Mouse (Mus musculus): ENCODE data around the gene Adamts14. TPM values are rescaled to one million over a fixed set of nuclear protein-coding genes. Genes with fewer than 3 reads are reported as not detected.

Gene Adamts14
- polyA plus RNA-seq, 1 experiment from 2014 or later, result 0.55 TPM

- ATAC-seq (ENCODE audit: insufficient number of reproducible peaks, low FRiP score, low TSS enrichment, low read depth) (no peak), DNase-seq (ENCODE audit: low spot score) (no peak)
- no peak overlapping the region for H3K9ac ChIP-seq (ENCODE audit: low read length)
- 46% methylated on average over 7 of the region's 7 CpGs for WGBS
- H3K9me3 ChIP-seq (ENCODE audit: control insufficient read depth, low read length), result no peaks in the 10 kb centered on the region
- no peaks in the 10 kb centered on the region for H3K4me1 ChIP-seq (ENCODE audit: control insufficient read depth, insufficient read depth, low read length)
- H3K27ac ChIP-seq (replicated peaks; ENCODE audit: low read depth, low read length), result no peak overlapping the region
- no peaks in the 10 kb centered on the region for H3K36me3 ChIP-seq (ENCODE audit: control insufficient read depth, insufficient read depth, low read length)
- H3K4me3 ChIP-seq (ENCODE audit: low read depth, low read length), result no peak overlapping the region
- peak overlapping the region; percentile 15; the same call in 1 of the 2 replicates for H3K4me2 ChIP-seq (ENCODE audit: low read depth, severe bottlenecking)
- no peaks in the 10 kb centered on the region for H3K27me3 ChIP-seq (ENCODE audit: control insufficient read depth, insufficient read depth, low read length)
Observed at GRCm38 (mm10) chr10:61176221-61176790, 96.9 kb downstream of the Adamts14 start.

GRCm38 (mm10) chr10:61175442-61176204 is 97.6 kb downstream of the Adamts14 start:
- no peak overlapping the region for H3K9ac ChIP-seq (ENCODE audit: low read length)
- H3K36me3 ChIP-seq (ENCODE audit: control insufficient read depth, insufficient read depth, low read length), result no peaks in the 10 kb centered on the region
- WGBS, result 10% methylated on average over 24 of the region's 24 CpGs
- no peaks in the 10 kb centered on the region for H3K27me3 ChIP-seq (ENCODE audit: control insufficient read depth, insufficient read depth, low read length)
- peak overlapping the region; percentile 15; the same call in 1 of the 2 replicates for H3K4me2 ChIP-seq (ENCODE audit: low read depth, severe bottlenecking)
- no peaks in the 10 kb centered on the region for H3K9me3 ChIP-seq (ENCODE audit: control insufficient read depth, low read length)
- H3K4me3 ChIP-seq (ENCODE audit: low read depth, low read length), result no peak overlapping the region
- DNase-seq (ENCODE audit: low spot score) (peak; percentile 69), ATAC-seq (ENCODE audit: insufficient number of reproducible peaks, low FRiP score, low TSS enrichment, low read depth) (no peak)
- no peaks in the 10 kb centered on the region for H3K4me1 ChIP-seq (ENCODE audit: control insufficient read depth, insufficient read depth, low read length)
- H3K27ac ChIP-seq (replicated peaks; ENCODE audit: low read depth, low read length), result no peak overlapping the region

- no peak overlapping the region for H3K4me3 ChIP-seq (ENCODE audit: low read depth, low read length)
- no peak for DNase-seq (ENCODE audit: low spot score)
- no peak overlapping the region for H3K9ac ChIP-seq (ENCODE audit: low read length)
- H3K9me3 ChIP-seq (ENCODE audit: control insufficient read depth, low read length), result no peaks in the 10 kb centered on the region
- no peak overlapping the region for H3K4me2 ChIP-seq (ENCODE audit: low read depth, severe bottlenecking)
- ATAC-seq (ENCODE audit: insufficient number of reproducible peaks, low FRiP score, low TSS enrichment, low read depth), result no peak
- WGBS, result 40% methylated on average over 13 of the region's 13 CpGs
- H3K36me3 ChIP-seq (ENCODE audit: control insufficient read depth, insufficient read depth, low read length), result no peaks in the 10 kb centered on the region
- H3K27me3 ChIP-seq (ENCODE audit: control insufficient read depth, insufficient read depth, low read length), result no peaks in the 10 kb centered on the region
- H3K4me1 ChIP-seq (ENCODE audit: control insufficient read depth, insufficient read depth, low read length), result no peaks in the 10 kb centered on the region
- H3K27ac ChIP-seq (replicated peaks; ENCODE audit: low read depth, low read length), result no peak overlapping the region
Observed at GRCm38 (mm10) chr10:61174711-61175441, 98.4 kb downstream of the Adamts14 start.

- WGBS, result 78% methylated on average over 4 of the region's 4 CpGs
Observed at GRCm38 (mm10) chr10:61172496-61172895, 100.7 kb downstream of the Adamts14 start.

GRCm38 (mm10) chr10:61171654-61172053 is 101.6 kb downstream of the Adamts14 start, which contains the start of gene Tbata:
Gene Tbata (plus strand): TSS chr10:61171954.
- Histone ChIP-seq H3K9me3 (ENCODE audit: control insufficient read depth, low read length) (no peaks in the 10 kb centered on the region), H3K9ac (ENCODE audit: low read length) (no peak within 1 kb of the TSS), H3K36me3 (ENCODE audit: control insufficient read depth, insufficient read depth, low read length) (no peaks in the 10 kb centered on the region), H3K27ac (replicated peaks; ENCODE audit: low read depth, low read length) (no peak within 1 kb of the TSS), H3K4me3 (ENCODE audit: low read depth, low read length) (no peak within 1 kb of the TSS), H3K4me1 (ENCODE audit: control insufficient read depth, insufficient read depth, low read length) (no peaks in the 10 kb centered on the region), H3K4me2 (ENCODE audit: low read depth, severe bottlenecking) (no peak within 1 kb of the TSS), H3K27me3 (ENCODE audit: control insufficient read depth, insufficient read depth, low read length) (no peaks in the 10 kb centered on the region)
- 62% methylated on average over 3 of the region's 3 CpGs for WGBS
- ATAC-seq (ENCODE audit: insufficient number of reproducible peaks, low FRiP score, low TSS enrichment, low read depth) (no peak), DNase-seq (ENCODE audit: low spot score) (no peak)

More at GRCm38 (mm10) chr10:61172496-61172895, 100.7 kb downstream of the Adamts14 start:
- H3K27ac ChIP-seq (replicated peaks; ENCODE audit: low read depth, low read length), result no peak overlapping the region
- DNase-seq (ENCODE audit: low spot score), result no peak
- H3K9ac ChIP-seq (ENCODE audit: low read length), result no peak overlapping the region
- H3K9me3 ChIP-seq (ENCODE audit: control insufficient read depth, low read length), result no peaks in the 10 kb centered on the region
- H3K4me2 ChIP-seq (ENCODE audit: low read depth, severe bottlenecking), result no peak overlapping the region
- H3K27me3 ChIP-seq (ENCODE audit: control insufficient read depth, insufficient read depth, low read length), result no peaks in the 10 kb centered on the region
- ATAC-seq (ENCODE audit: insufficient number of reproducible peaks, low FRiP score, low TSS enrichment, low read depth), result no peak
- H3K4me3 ChIP-seq (ENCODE audit: low read depth, low read length), result no peak overlapping the region
- H3K36me3 ChIP-seq (ENCODE audit: control insufficient read depth, insufficient read depth, low read length), result no peaks in the 10 kb centered on the region
- no peaks in the 10 kb centered on the region for H3K4me1 ChIP-seq (ENCODE audit: control insufficient read depth, insufficient read depth, low read length)

- ATAC-seq (ENCODE audit: insufficient number of reproducible peaks, low FRiP score, low TSS enrichment, low read depth), result no peak
- 78% methylated on average over 2 of the region's 2 CpGs for WGBS
- Histone ChIP-seq H3K4me1 (ENCODE audit: control insufficient read depth, insufficient read depth, low read length) (no peaks in the 10 kb centered on the region), H3K27ac (replicated peaks; ENCODE audit: low read depth, low read length) (no peak overlapping the region), H3K4me2 (ENCODE audit: low read depth, severe bottlenecking) (no peak overlapping the region), H3K9me3 (ENCODE audit: control insufficient read depth, low read length) (no peaks in the 10 kb centered on the region), H3K4me3 (ENCODE audit: low read depth, low read length) (no peak overlapping the region), H3K36me3 (ENCODE audit: control insufficient read depth, insufficient read depth, low read length) (no peaks in the 10 kb centered on the region), H3K9ac (ENCODE audit: low read length) (no peak overlapping the region), H3K27me3 (ENCODE audit: control insufficient read depth, insufficient read depth, low read length) (no peaks in the 10 kb centered on the region)
- DNase-seq (ENCODE audit: low spot score), result no peak
Observed at GRCm38 (mm10) chr10:61168393-61168792, 104.8 kb downstream of the Adamts14 start.

- no peaks in the 10 kb centered on the region for H3K9me3 ChIP-seq (ENCODE audit: control insufficient read depth, low read length)
- no peak for DNase-seq (ENCODE audit: low spot score)
- H3K9ac ChIP-seq (ENCODE audit: low read length), result no peak overlapping the region
Observed at GRCm38 (mm10) chr10:61167333-61168096, 105.7 kb downstream of the Adamts14 start.

GRCm38 (mm10) chr10:61162366-61162765 is 110.9 kb downstream of the Adamts14 start:
- no peaks in the 10 kb centered on the region for H3K36me3 ChIP-seq (ENCODE audit: control insufficient read depth, insufficient read depth, low read length)
- no peak overlapping the region for H3K4me2 ChIP-seq (ENCODE audit: low read depth, severe bottlenecking)
- ATAC-seq (ENCODE audit: insufficient number of reproducible peaks, low FRiP score, low TSS enrichment, low read depth) (no peak), DNase-seq (ENCODE audit: low spot score) (no peak)
- no peaks in the 10 kb centered on the region for H3K9me3 ChIP-seq (ENCODE audit: control insufficient read depth, low read length)
- no peak overlapping the region for H3K27ac ChIP-seq (replicated peaks; ENCODE audit: low read depth, low read length)
- H3K9ac ChIP-seq (ENCODE audit: low read length), result no peak overlapping the region
- no peak overlapping the region for H3K4me3 ChIP-seq (ENCODE audit: low read depth, low read length)
- no peaks in the 10 kb centered on the region for H3K4me1 ChIP-seq (ENCODE audit: control insufficient read depth, insufficient read depth, low read length)
- no peaks in the 10 kb centered on the region for H3K27me3 ChIP-seq (ENCODE audit: control insufficient read depth, insufficient read depth, low read length)
- 70% methylated on average over 3 of the region's 3 CpGs for whole genome bisulfite sequencing

More at GRCm38 (mm10) chr10:61167333-61168096, 105.7 kb downstream of the Adamts14 start:
- ATAC-seq (ENCODE audit: insufficient number of reproducible peaks, low FRiP score, low TSS enrichment, low read depth), result no peak
- no peaks in the 10 kb centered on the region for H3K27me3 ChIP-seq (ENCODE audit: control insufficient read depth, insufficient read depth, low read length)
- H3K4me2 ChIP-seq (ENCODE audit: low read depth, severe bottlenecking), result no peak overlapping the region
- no peaks in the 10 kb centered on the region for H3K36me3 ChIP-seq (ENCODE audit: control insufficient read depth, insufficient read depth, low read length)
- 55% methylated on average over 9 of the region's 9 CpGs for WGBS
- H3K27ac ChIP-seq (replicated peaks; ENCODE audit: low read depth, low read length), result no peak overlapping the region
- H3K4me1 ChIP-seq (ENCODE audit: control insufficient read depth, insufficient read depth, low read length), result no peaks in the 10 kb centered on the region
- no peak overlapping the region for H3K4me3 ChIP-seq (ENCODE audit: low read depth, low read length)
